Mouse (Mus musculus): ENCODE measurements around the gene Zglp1. TPM values are rescaled to one million over a fixed set of nuclear protein-coding genes. Genes with fewer than 3 reads are reported as not detected.

Gene Zglp1
- polyA plus RNA-seq, 1 experiment = not detected

GRCm38 (mm10) chr9:21017177-21017575 lies 49.7 kb downstream of the Zglp1 start:
- H3K27ac ChIP-seq (ENCODE audit: insufficient read depth, low read depth, low read length) = peak overlapping the region; percentile 88
- TF ChIP-seq CTCF (IDR thresholded peaks at IDR 0.05; ENCODE audit: low read depth, low read length) (no peak), POLR2A (IDR thresholded peaks at IDR 0.05; ENCODE audit: borderline replicate concordance, low read depth, low read length) (no peak)
- H3K4me3 ChIP-seq (ENCODE audit: insufficient read depth, low read length) = peak overlapping the region; percentile 87
- peaks cover 40% of the 10 kb centered on the region for H3K4me1 ChIP-seq (ENCODE audit: control insufficient read depth, insufficient read depth, low read length)

GRCm38 (mm10) chr9:21016331-21017176 lies 50.3 kb downstream of the Zglp1 start:
- Histone ChIP-seq H3K4me1 (ENCODE audit: control insufficient read depth, insufficient read depth, low read length) (peaks cover 39% of the 10 kb centered on the region), H3K27ac (ENCODE audit: insufficient read depth, low read depth, low read length) (peak overlapping the region; percentile 88), H3K4me3 (ENCODE audit: insufficient read depth, low read length) (peak overlapping the region; percentile 87)
- TF ChIP-seq CTCF (IDR thresholded peaks at IDR 0.05; ENCODE audit: low read depth, low read length) (no peak), POLR2A (IDR thresholded peaks at IDR 0.05; ENCODE audit: borderline replicate concordance, low read depth, low read length) (no peak)

- TF ChIP-seq CTCF (IDR thresholded peaks at IDR 0.05; ENCODE audit: low read depth, low read length) (no peak), POLR2A (IDR thresholded peaks at IDR 0.05; ENCODE audit: borderline replicate concordance, low read depth, low read length) (peak; percentile 96)
- H3K27ac ChIP-seq (ENCODE audit: insufficient read depth, low read depth, low read length) = peak within 1 kb of the TSS; percentile 88
- H3K4me3 ChIP-seq (ENCODE audit: insufficient read depth, low read length) = peak within 1 kb of the TSS; percentile 87
- H3K4me1 ChIP-seq (ENCODE audit: control insufficient read depth, insufficient read depth, low read length) = peaks cover 31% of the 10 kb centered on the region
Measured at GRCm38 (mm10) chr9:21015571-21016130, 51.2 kb downstream of the Zglp1 start, which contains the start of gene Icam1. Icam1 (plus strand) TSS chr9:21015985.

DNA sequence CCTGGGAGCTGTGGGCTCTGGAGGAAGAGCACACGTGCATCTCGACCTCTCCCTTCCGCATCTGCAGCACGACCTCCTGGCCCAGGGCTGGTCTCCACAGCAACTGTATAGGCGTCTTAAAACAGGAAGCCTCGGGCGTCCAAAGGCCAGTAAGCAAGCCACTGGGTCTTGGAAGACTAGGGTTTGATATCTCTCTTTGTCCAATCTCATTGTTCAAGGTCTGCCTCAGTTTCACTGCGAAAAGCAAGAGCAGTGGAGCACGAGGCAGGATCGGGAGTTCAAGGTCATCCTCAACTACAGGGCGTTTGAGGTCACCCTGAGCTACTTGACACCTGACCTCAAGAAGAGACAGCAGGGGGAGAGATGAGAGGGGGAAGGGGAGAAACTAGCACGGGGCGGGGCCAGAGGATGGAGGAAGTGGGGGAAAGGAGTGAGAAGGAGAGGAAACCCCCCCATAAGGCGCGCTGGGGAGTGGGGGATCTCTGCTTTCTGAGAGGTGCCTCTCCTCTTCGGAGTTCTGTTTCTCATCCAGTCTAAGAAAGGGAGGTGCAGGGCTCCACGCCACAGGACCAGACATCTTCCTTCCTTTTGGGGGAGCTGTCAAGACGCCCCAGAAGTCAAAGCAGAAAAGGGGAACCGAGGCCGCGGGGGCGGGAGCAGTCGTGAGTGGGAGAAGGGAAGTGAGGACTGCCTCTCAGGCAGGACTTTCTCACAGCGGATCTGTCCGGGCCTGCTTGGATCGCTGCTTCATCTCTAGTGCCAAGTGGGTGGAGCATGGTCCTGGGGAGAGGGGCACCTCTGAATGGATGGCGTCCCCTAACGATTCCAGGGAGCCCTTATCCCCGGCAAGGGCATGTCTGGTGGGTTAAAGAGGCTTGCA lies 52.0 kb downstream of the Zglp1 start:
- H3K27ac ChIP-seq (ENCODE audit: insufficient read depth, low read depth, low read length) = peak overlapping the region; percentile 88
- no peak for TF ChIP-seq CTCF (IDR thresholded peaks at IDR 0.05; ENCODE audit: low read depth, low read length)
- TF ChIP-seq POLR2A (IDR thresholded peaks at IDR 0.05; ENCODE audit: borderline replicate concordance, low read depth, low read length) = no peak
- H3K4me1 ChIP-seq (ENCODE audit: control insufficient read depth, insufficient read depth, low read length) = peaks cover 31% of the 10 kb centered on the region
- peak overlapping the region; percentile 87 for H3K4me3 ChIP-seq (ENCODE audit: insufficient read depth, low read length)

Other genes with a start within 250 kb of the Zglp1 start
- gene Rdh8, start 248.6 kb downstream of the Zglp1 start, polyA plus RNA-seq (2012; ENCODE audit: insufficient read depth, insufficient read length, missing spikeins) = not detected in 2 replicates
- 19.9 and 23.5 TPM in 2 replicates for gene A230050P20Rik, start 198.5 kb downstream of the Zglp1 start, polyA plus RNA-seq (2012; ENCODE audit: insufficient read depth, insufficient read length, missing spikeins)
- 1.4 and 1.7 TPM in 2 replicates for gene Angptl6, start 187.4 kb downstream of the Zglp1 start, polyA plus RNA-seq (2012; ENCODE audit: insufficient read depth, insufficient read length, missing spikeins)
- gene Ppan, start 178.9 kb downstream of the Zglp1 start, polyA plus RNA-seq (2012; ENCODE audit: insufficient read depth, insufficient read length, missing spikeins) = 9.2 and 11.9 TPM in 2 replicates
- 65.4 and 71.5 TPM in 2 replicates for gene Eif3g, start 168.5 kb downstream of the Zglp1 start, polyA plus RNA-seq (2012; ENCODE audit: insufficient read depth, insufficient read length, missing spikeins)
- 53.0 and 54.5 TPM in 2 replicates for gene Dnmt1, start 107.2 kb downstream of the Zglp1 start, polyA plus RNA-seq (2012; ENCODE audit: insufficient read depth, insufficient read length, missing spikeins)
- 46.5 and 48.2 TPM in 2 replicates for gene S1pr2, start 90.3 kb downstream of the Zglp1 start, polyA plus RNA-seq (2012; ENCODE audit: insufficient read depth, insufficient read length, missing spikeins)
- 52.7 and 61.3 TPM in 2 replicates for gene Mrpl4, start 64.4 kb downstream of the Zglp1 start, polyA plus RNA-seq (2012; ENCODE audit: insufficient read depth, insufficient read length, missing spikeins)
- 67.4 and 79.0 TPM in 2 replicates for gene Icam1, start 51.1 kb downstream of the Zglp1 start, polyA plus RNA-seq (2012; ENCODE audit: insufficient read depth, insufficient read length, missing spikeins)
- not detected in 2 replicates for gene Icam4, start 37.7 kb downstream of the Zglp1 start, polyA plus RNA-seq (2012; ENCODE audit: insufficient read depth, insufficient read length, missing spikeins)
- gene Icam5, start 35.0 kb downstream of the Zglp1 start, polyA plus RNA-seq (2012; ENCODE audit: insufficient read depth, insufficient read length, missing spikeins) = 0.31 TPM in 1 of 2 replicates, not detected in the other
- gene Gm49373, start 6.0 kb upstream of the Zglp1 start, polyA plus RNA-seq (2012; ENCODE audit: insufficient read depth, insufficient read length, missing spikeins) = not detected in 2 replicates
- 24.8 and 32.1 TPM in 2 replicates for gene Fdx1l, start 6.5 kb upstream of the Zglp1 start, polyA plus RNA-seq (2012; ENCODE audit: insufficient read depth, insufficient read length, missing spikeins)
- gene Gm38431, start 24.9 kb upstream of the Zglp1 start, polyA plus RNA-seq (2012; ENCODE audit: insufficient read depth, insufficient read length, missing spikeins) = 0.56 and 1.3 TPM in 2 replicates
- gene Raver1, start 24.9 kb upstream of the Zglp1 start, polyA plus RNA-seq (2012; ENCODE audit: insufficient read depth, insufficient read length, missing spikeins) = 31.2 and 35.4 TPM in 2 replicates
- gene Tyk2, start 64.2 kb upstream of the Zglp1 start, polyA plus RNA-seq (2012; ENCODE audit: insufficient read depth, insufficient read length, missing spikeins) = 46.3 and 47.1 TPM in 2 replicates
- 104 and 110 TPM in 2 replicates for gene Cdc37, start 82.9 kb upstream of the Zglp1 start, polyA plus RNA-seq (2012; ENCODE audit: insufficient read depth, insufficient read length, missing spikeins)
- gene Pde4a, start 98.6 kb upstream of the Zglp1 start, polyA plus RNA-seq (2012; ENCODE audit: insufficient read depth, insufficient read length, missing spikeins) = 13.2 and 14.2 TPM in 2 replicates
- gene Keap1, start 172.3 kb upstream of the Zglp1 start, polyA plus RNA-seq (2012; ENCODE audit: insufficient read depth, insufficient read length, missing spikeins) = 34.9 and 36.4 TPM in 2 replicates
- not detected in 2 replicates for gene S1pr5, start 181.3 kb upstream of the Zglp1 start, polyA plus RNA-seq (2012; ENCODE audit: insufficient read depth, insufficient read length, missing spikeins)
- 10.8 and 11.8 TPM in 2 replicates for gene Atg4d, start 198.2 kb upstream of the Zglp1 start, polyA plus RNA-seq (2012; ENCODE audit: insufficient read depth, insufficient read length, missing spikeins)
- 26.4 and 28.6 TPM in 2 replicates for gene Kri1, start 220.9 kb upstream of the Zglp1 start, polyA plus RNA-seq (2012; ENCODE audit: insufficient read depth, insufficient read length, missing spikeins)
- 33.1 and 33.7 TPM in 2 replicates for gene Cdkn2d, start 224.3 kb upstream of the Zglp1 start, polyA plus RNA-seq (2012; ENCODE audit: insufficient read depth, insufficient read length, missing spikeins)
- gene Ap1m2, start 245.2 kb upstream of the Zglp1 start, polyA plus RNA-seq (2012; ENCODE audit: insufficient read depth, insufficient read length, missing spikeins) = not detected in 2 replicates

Measured in bone marrow macrophage, adult 2 months (primary cell).